Mouse (Mus musculus): ENCODE data around the gene Hsd17b10. TPM values are rescaled to one million over a fixed set of nuclear protein-coding genes. Genes with fewer than 3 reads are reported as not detected.

Hsd17b10 gene
- total and polyA plus RNA-seq, 2 experiments from 2014 or later: 62.8 to 78.9 TPM

- Histone ChIP-seq H3K27ac (ENCODE audit: low read depth, low read length) (no peak overlapping the region), H3K27me3 (ENCODE audit: insufficient read depth, low read length) (peaks cover 7% of the 10 kb centered on the region; the same call in 1 of the 2 replicates), H3K36me3 (ENCODE audit: insufficient read depth, low read length) (0 out of 2 replicates have a peak, but pooled peaks cover 2% of the 10 kb centered on the region), H3K9me3 (ENCODE audit: low read length) (no peaks in the 10 kb centered on the region), H3K4me2 (ENCODE audit: low read depth, low read length, poor library complexity, severe bottlenecking) (no peak overlapping the region), H3K4me3 (ENCODE audit: low read depth, low read length) (no peak overlapping the region), H3K4me1 (ENCODE audit: insufficient read depth, low read length) (no peaks in the 10 kb centered on the region), H3K9ac (replicated peaks; ENCODE audit: low read length, poor library complexity, severe bottlenecking) (no peak overlapping the region)
- 85% methylated on average over 3 of the region's 3 CpGs for WGBS
- DNase-seq (ENCODE audit: low spot score): no peak
- ATAC-seq (ENCODE audit: low FRiP score): no peak
- no peak for TF ChIP-seq CTCF (IDR thresholded peaks at IDR 0.05)
These were observed 50.9 kb downstream of the Hsd17b10 start for GRCm38 (mm10) chrX:152052546-152052945.

Other genes starting within 250 kb of the Hsd17b10 start
- gene Huwe1, start 201.0 kb upstream of the Hsd17b10 start, total RNA-seq (2014; rRNA removed): 145 and 197 TPM in 2 replicates
- 35.5 and 37.5 TPM in 2 replicates for gene Huwe1, start 201.0 kb upstream of the Hsd17b10 start, polyA plus RNA-seq (2015; fragmentation: Nextera tagmentation; extraction: Ambion mirVana)
- 0.33 TPM in 1 of 2 replicates, not detected in the other for gene Ribc1, start 14.4 kb downstream of the Hsd17b10 start, total RNA-seq (2014; rRNA removed)
- 0.61 and 1.1 TPM in 2 replicates for gene Ribc1, start 14.4 kb downstream of the Hsd17b10 start, polyA plus RNA-seq (2015; fragmentation: Nextera tagmentation; extraction: Ambion mirVana)
- gene Smc1a, start 14.6 kb downstream of the Hsd17b10 start, total RNA-seq (2014; rRNA removed): 30.5 and 34.0 TPM in 2 replicates
- gene Smc1a, start 14.6 kb downstream of the Hsd17b10 start, polyA plus RNA-seq (2015; fragmentation: Nextera tagmentation; extraction: Ambion mirVana): 48.9 and 51.7 TPM in 2 replicates
- 23.2 and 28.6 TPM in 2 replicates for gene Iqsec2, start 142.4 kb downstream of the Hsd17b10 start, total RNA-seq (2014; rRNA removed)
- 7.3 and 7.7 TPM in 2 replicates for gene Iqsec2, start 142.4 kb downstream of the Hsd17b10 start, polyA plus RNA-seq (2015; fragmentation: Nextera tagmentation; extraction: Ambion mirVana)
- gene Kdm5c, start 231.2 kb downstream of the Hsd17b10 start, total RNA-seq (2014; rRNA removed): 54.4 and 58.3 TPM in 2 replicates
- 17.6 and 26.0 TPM in 2 replicates for gene Kdm5c, start 231.2 kb downstream of the Hsd17b10 start, polyA plus RNA-seq (2015; fragmentation: Nextera tagmentation; extraction: Ambion mirVana)